Comparison of ENCODE assay signal across 11 mouse cellular contexts in genomic region chr2:106713151-106713550, GRCm38 (mm10). TPM values are rescaled to one million over a fixed set of nuclear protein-coding genes. Genes with fewer than 3 reads are reported as not detected.
DNase-seq lines count a peak whose midpoint lies in the region; ATAC-seq lines count a peak whose summit lies in the region.
"Had no signal": no experiment of that assay in that cellular context is flagged by ENCODE, and none has a peak within 500 bp of the region (broad histone marks: within the 10 kb centered on the region; RNA-seq: fewer than 3 reads in every experiment).

No protein-coding gene starts in this region.

- no peaks in the 10 kb centered on the region for H3K27me3 ChIP-seq in kidney, embryonic 14.5 days (ENCODE audit: control insufficient read depth, insufficient read depth, low read length)
- no peaks in the 10 kb centered on the region for H3K27me3 ChIP-seq in limb, embryonic 11.5 days (ENCODE audit: control insufficient read depth, insufficient read depth, low read length)
- H3K27me3 ChIP-seq in heart, embryonic 10.5 days (ENCODE audit: insufficient read depth, poor library complexity, severe bottlenecking), result no peaks in the 10 kb centered on the region
- H3K27me3 ChIP-seq: neural tube, embryonic 12.5 days had no signal

- H3K4me2 ChIP-seq in kidney, embryonic 14.5 days (replicated peaks; ENCODE audit: low read depth, low read length), result no peak overlapping the region
- H3K4me2 ChIP-seq in limb, embryonic 11.5 days (ENCODE audit: low read depth, severe bottlenecking), result no peak overlapping the region
- H3K4me2 ChIP-seq: neural tube, embryonic 12.5 days had no signal

- ATAC-seq in kidney, embryonic 14.5 days (ENCODE audit: low FRiP score, low TSS enrichment), result peak; percentile 61; the same call in 1 of the 2 replicates
- no peak for ATAC-seq in limb, embryonic 11.5 days (ENCODE audit: insufficient number of reproducible peaks, low FRiP score, low TSS enrichment, low read depth)

- H3K4me3 ChIP-seq in kidney, embryonic 14.5 days (ENCODE audit: low read length), result no peak overlapping the region
- H3K4me3 ChIP-seq in limb, embryonic 11.5 days (ENCODE audit: low read depth, low read length), result no peak overlapping the region
- H3K4me3 ChIP-seq in heart, embryonic 10.5 days, result no peak overlapping the region
- H3K4me3 ChIP-seq: midbrain, embryonic 10.5 days; neural tube, embryonic 12.5 days had no signal

- H3K9me3 ChIP-seq in kidney, embryonic 14.5 days (ENCODE audit: control insufficient read depth, low read length), result no peaks in the 10 kb centered on the region
- no peaks in the 10 kb centered on the region for H3K9me3 ChIP-seq in limb, embryonic 11.5 days (ENCODE audit: control insufficient read depth, low read length)
- H3K9me3 ChIP-seq in heart, embryonic 10.5 days, result no peaks in the 10 kb centered on the region
- H3K9me3 ChIP-seq: midbrain, embryonic 10.5 days; neural tube, embryonic 12.5 days had no signal

- H3K27ac ChIP-seq in kidney, embryonic 14.5 days (ENCODE audit: low read depth, low read length), result no peak overlapping the region
- H3K27ac ChIP-seq in limb, embryonic 11.5 days (replicated peaks; ENCODE audit: low read depth, low read length), result peak overlapping the region; percentile 39; the same call in 1 of the 2 replicates
- H3K27ac ChIP-seq in heart, embryonic 10.5 days, result no peak overlapping the region
- H3K27ac ChIP-seq: midbrain, embryonic 10.5 days; neural tube, embryonic 12.5 days; stomach, postnatal 0 days had no signal

- no peaks in the 10 kb centered on the region for H3K36me3 ChIP-seq in kidney, embryonic 14.5 days (ENCODE audit: control insufficient read depth, insufficient read depth, low read length)
- H3K36me3 ChIP-seq in limb, embryonic 11.5 days (ENCODE audit: control insufficient read depth, insufficient read depth, low read length), result no peaks in the 10 kb centered on the region
- H3K36me3 ChIP-seq in heart, embryonic 10.5 days, result peaks cover 18% of the 10 kb centered on the region
- H3K36me3 ChIP-seq: midbrain, embryonic 10.5 days had no signal

- WGBS in kidney, embryonic 14.5 days, result 6% methylated on average over 4 of the region's 4 CpGs
- WGBS in limb, embryonic 11.5 days, result 8% methylated on average over 4 of the region's 4 CpGs
- WGBS in heart, embryonic 10.5 days, result 41% methylated on average over 4 of the region's 4 CpGs

- peaks cover 25% of the 10 kb centered on the region for H3K4me1 ChIP-seq in kidney, embryonic 14.5 days (ENCODE audit: control insufficient read depth, insufficient read depth, low read length)
- H3K4me1 ChIP-seq in limb, embryonic 11.5 days (ENCODE audit: control insufficient read depth, insufficient read depth, low read length), result peaks cover 42% of the 10 kb centered on the region
- peaks cover 42% of the 10 kb centered on the region for H3K4me1 ChIP-seq in heart, embryonic 10.5 days

- no peak overlapping the region for H3K9ac ChIP-seq in kidney, embryonic 14.5 days (ENCODE audit: low read depth, low read length)
- no peak overlapping the region for H3K9ac ChIP-seq in limb, embryonic 11.5 days (ENCODE audit: low read length)
- H3K9ac ChIP-seq: neural tube, embryonic 12.5 days had no signal

- DNase-seq in kidney, adult 11 months, result no peak
- DNase-seq in adrenal gland, postnatal 36 days, result peak; percentile 28 to 33
- peak; percentile 50 to 56 for DNase-seq in cerebellum, postnatal 25 days
- DNase-seq in limb, embryonic 11.5 days (ENCODE audit: low spot score), result no peak
- DNase-seq in thymus, postnatal 14 days, result no peak
- DNase-seq in layer of hippocampus, adult 11-12 months (ENCODE audit: low spot score), result no peak
- no peak for DNase-seq in heart, embryonic 10.5 days (ENCODE audit: low spot score)

RNA-seq across cellular contexts. Expression of gene Mpped2, which starts 20.1 kb away (rescaled TPM):
- polyA plus RNA-seq in kidney, embryonic 14.5 days (2014; fragmentation: Nextera tagmentation; extraction: Ambion mirVana), result 29.5 and 36.7 TPM in 2 replicates
- total RNA-seq in adrenal gland, postnatal 36 days (2021), result 10 to 100 TPM; 31.2 to 36.5 TPM
- 91.3 and 98.0 TPM in 2 replicates for polyA plus RNA-seq in limb, embryonic 11.5 days (2014; fragmentation: Nextera tagmentation; extraction: Ambion mirVana)
- 130 and 173 TPM in 2 replicates for polyA plus RNA-seq in heart, embryonic 10.5 days (2016; fragmentation: Nextera tagmentation; extraction: Ambion mirVana)

Comparison
In these comparisons a context has a peak if more than half of its experiments do, and no peak if none do; other contexts are left out.
1. DNase-seq: peak in adrenal gland, postnatal 36 days (2 of 2) and cerebellum, postnatal 25 days (2 of 2); none in kidney, adult 11 months (single experiment), limb, embryonic 11.5 days (single experiment), thymus, postnatal 14 days (single experiment), layer of hippocampus, adult 11-12 months (single experiment) and heart, embryonic 10.5 days (single experiment).